Mouse (Mus musculus) intestine, embryonic 16.5 days (tissue): ENCODE results near the gene Ruvbl2. TPM values are rescaled to one million over a fixed set of nuclear protein-coding genes. Genes with fewer than 3 reads are reported as not detected.
A peak's percentile ranks its signal among the peaks of the same experiment; 100 is the strongest.
"Not testable (repeated sequence)": the region's sequence is repeated elsewhere in the genome, so short reads cannot be mapped to it uniquely, and the experiment has no call there.

Source experiments
- ATAC-seq: fragments of 200-750 bp; cut with Nextera tagmentation; 2 replicates; pipeline ENCODE4 v1.8.0; 2017; ENCODE audit warnings: moderate TSS enrichment, moderate library complexity
- H3K27ac ChIP-seq: fragments of 300-500 bp; sonication (generic); 2 replicates; pipeline ENCODE4 v1.5.1; 2014; ENCODE audit warnings: mild to moderate bottlenecking, low read length
- H3K27me3 ChIP-seq: fragments of 300-500 bp; sonication (generic); replicated peaks from 2 replicates; pipeline ENCODE4 v1.6.1; 2014; ENCODE audit warnings: low read length, control low read depth, mixed read lengths; ENCODE audit not compliant: control insufficient read depth, insufficient read depth
- H3K36me3 ChIP-seq: fragments of 300-500 bp; sonication (generic); 2 replicates; pipeline ENCODE4 v1.6.1; 2014; ENCODE audit warnings: low read length, control low read depth; ENCODE audit not compliant: control insufficient read depth, insufficient read depth
- H3K4me1 ChIP-seq: fragments of 300-500 bp; sonication (generic); 2 replicates; pipeline ENCODE4 v1.6.1; 2014; ENCODE audit warnings: low read length, control low read depth, mixed read lengths; ENCODE audit not compliant: control insufficient read depth, insufficient read depth
- H3K4me2 ChIP-seq: fragments of 300-500 bp; sonication (generic); 2 replicates; pipeline ENCODE4 v1.6.1; 2014; ENCODE audit warnings: low read depth, low read length, control low read depth
- H3K4me3 ChIP-seq: fragments of 300-500 bp; sonication (generic); 2 replicates; pipeline ENCODE4 v1.5.1; 2014; ENCODE audit warnings: mild to moderate bottlenecking, low read length
- H3K9ac ChIP-seq: fragments of 300-500 bp; sonication (generic); 2 replicates; pipeline ENCODE4 v1.6.1; 2014; ENCODE audit warnings: low read depth, low read length
- H3K9me3 ChIP-seq: fragments of 300-500 bp; sonication (generic); 2 replicates; pipeline ENCODE4 v1.6.1; 2016; ENCODE audit warnings: low read length, control low read depth; ENCODE audit not compliant: control insufficient read depth
- WGBS: fragments of 180-500 bp; shearing (Covaris S2); extraction: QIAGEN DNeasy Blood & Tissue Kit; methylation state at CpG from one replicate; pipeline ENCODE4 v1.1.7; 2014; 5-methylcytosine and 5-hydroxymethylcytosine counted together
- polyA plus RNA-seq: library from polyadenylated mRNA; unstranded; fragments of >200 nt; fragmentation: Nextera tagmentation; extraction: Ambion mirVana; gene quantifications from 2 replicates; pipeline ENCODE4 v1.2.1, GENCODE M21; 2015

Ruvbl2 gene
- polyA plus RNA-seq: 121 and 134 TPM in 2 replicates

- H3K27me3 ChIP-seq: no peaks in the 10 kb centered on the region
- no peaks in the 10 kb centered on the region for H3K9me3 ChIP-seq
- ATAC-seq: no peak
- H3K36me3 ChIP-seq: no peaks in the 10 kb centered on the region; the same call in 1 of the 2 replicates
- no peak within 1 kb of the TSS for H3K27ac ChIP-seq
- peaks cover 33% of the 10 kb centered on the region for H3K4me1 ChIP-seq
- no peak within 1 kb of the TSS for H3K4me3 ChIP-seq
- H3K9ac ChIP-seq: peak within 1 kb of the TSS; percentile 18; the same call in 1 of the 2 replicates
- WGBS: 26% methylated on average over 19 of the region's 19 CpGs
- peak within 1 kb of the TSS; percentile 34 for H3K4me2 ChIP-seq
These were observed at the start of gene Ruvbl2 for GRCm38 (mm10) chr7:45437521-45438276. TSS of gene Ruvbl2 (minus strand) at chr7:45438096.

- Histone ChIP-seq H3K4me1 (peaks cover 22% of the 10 kb centered on the region), H3K27me3 (no peaks in the 10 kb centered on the region), H3K9ac (no peak within 1 kb of the TSS), H3K4me2 (no peak within 1 kb of the TSS), H3K36me3 (no peaks in the 10 kb centered on the region), H3K4me3 (no peak within 1 kb of the TSS), H3K9me3 (no peaks in the 10 kb centered on the region), H3K27ac (no peak within 1 kb of the TSS)
- ATAC-seq: no peak
- WGBS: 85% methylated on average over 12 of the region's 12 CpGs
These were observed 49.0 kb upstream of the Ruvbl2 start, which contains the start of gene Gm45808 for GRCm38 (mm10) chr7:45486761-45487415. TSS of gene Gm45808 (minus strand) at chr7:45486811.

GRCm38 (mm10) chr7:45486158-45486557 lies 48.3 kb upstream of the Ruvbl2 start:
- no peaks in the 10 kb centered on the region for H3K36me3 ChIP-seq
- ATAC-seq: no peak
- no peak overlapping the region for H3K27ac ChIP-seq
- no peaks in the 10 kb centered on the region for H3K27me3 ChIP-seq
- no peak overlapping the region for H3K4me2 ChIP-seq
- no peak overlapping the region for H3K9ac ChIP-seq
- H3K9me3 ChIP-seq: no peaks in the 10 kb centered on the region
- no peak overlapping the region for H3K4me3 ChIP-seq
- 61% methylated on average over 7 of the region's 7 CpGs for WGBS
- peaks cover 16% of the 10 kb centered on the region for H3K4me1 ChIP-seq

GRCm38 (mm10) chr7:45484985-45485384 lies 47.1 kb upstream of the Ruvbl2 start:
- H3K9ac ChIP-seq, H3K36me3 ChIP-seq, H3K4me2 ChIP-seq, H3K27me3 ChIP-seq, ATAC-seq, H3K4me3 ChIP-seq, H3K27ac ChIP-seq, H3K9me3 ChIP-seq: not testable (repeated sequence)
- peaks cover 12% of the 10 kb centered on the region; the same call in 1 of the 2 replicates for H3K4me1 ChIP-seq
- WGBS: 93% methylated on average over 5 of the region's 5 CpGs

GRCm38 (mm10) chr7:45482166-45482565 lies 44.3 kb upstream of the Ruvbl2 start:
- Histone ChIP-seq H3K9me3 (no peaks in the 10 kb centered on the region), H3K9ac (no peak overlapping the region), H3K4me2 (no peak overlapping the region), H3K27me3 (no peaks in the 10 kb centered on the region), H3K4me1 (no peaks in the 10 kb centered on the region), H3K36me3 (no peaks in the 10 kb centered on the region), H3K4me3 (no peak overlapping the region), H3K27ac (no peak overlapping the region)
- 64% methylated on average over 1 of the region's 1 CpGs for WGBS
- ATAC-seq: no peak

- Histone ChIP-seq H3K27ac (no peak within 1 kb of the TSS), H3K36me3 (no peaks in the 10 kb centered on the region), H3K4me2 (no peak within 1 kb of the TSS), H3K9me3 (no peaks in the 10 kb centered on the region), H3K4me3 (no peak within 1 kb of the TSS), H3K9ac (no peak within 1 kb of the TSS), H3K4me1 (no peaks in the 10 kb centered on the region), H3K27me3 (no peaks in the 10 kb centered on the region)
- 52% methylated on average over 15 of the region's 15 CpGs for WGBS
- ATAC-seq: peak; percentile 54
These were observed 43.6 kb upstream of the Ruvbl2 start, which contains the start of gene Tulp2 for GRCm38 (mm10) chr7:45481374-45481927. TSS of gene Tulp2 (plus strand) at chr7:45481877.

GRCm38 (mm10) chr7:45480310-45480709 lies 42.4 kb upstream of the Ruvbl2 start:
- ATAC-seq, H3K27ac ChIP-seq: not testable (repeated sequence)
- 67% methylated on average over 3 of the region's 4 CpGs for WGBS

GRCm38 (mm10) chr7:45478774-45479173 lies 40.9 kb upstream of the Ruvbl2 start:
- Histone ChIP-seq H3K9me3 (no peaks in the 10 kb centered on the region), H3K27me3 (no peaks in the 10 kb centered on the region), H3K27ac (no peak overlapping the region), H3K4me1 (no peaks in the 10 kb centered on the region), H3K9ac (no peak overlapping the region), H3K4me3 (no peak overlapping the region), H3K36me3 (no peaks in the 10 kb centered on the region), H3K4me2 (no peak overlapping the region)
- ATAC-seq: no peak
- 92% methylated on average over 7 of the region's 7 CpGs for WGBS

More at GRCm38 (mm10) chr7:45480310-45480709, 42.4 kb upstream of the Ruvbl2 start:
- not testable (repeated sequence) for H3K4me1 ChIP-seq, H3K4me2 ChIP-seq, H3K9ac ChIP-seq, H3K4me3 ChIP-seq, H3K9me3 ChIP-seq, H3K27me3 ChIP-seq, H3K36me3 ChIP-seq

GRCm38 (mm10) chr7:45477003-45477402 lies 39.1 kb upstream of the Ruvbl2 start:
- Histone ChIP-seq H3K9ac (no peak overlapping the region), H3K4me2 (no peak overlapping the region), H3K4me3 (no peak overlapping the region), H3K9me3 (no peaks in the 10 kb centered on the region), H3K27me3 (no peaks in the 10 kb centered on the region), H3K36me3 (no peaks in the 10 kb centered on the region), H3K27ac (no peak overlapping the region), H3K4me1 (no peaks in the 10 kb centered on the region)
- ATAC-seq: peak; percentile 18; the same call in 1 of the 2 replicates
- WGBS: 2% methylated on average over 3 of the region's 3 CpGs
